Mouse (Mus musculus): ENCODE results near the gene Lpar1.
A peak's percentile ranks its signal among the peaks of the same experiment; 100 is the strongest.

The Lpar1 gene

DNA sequence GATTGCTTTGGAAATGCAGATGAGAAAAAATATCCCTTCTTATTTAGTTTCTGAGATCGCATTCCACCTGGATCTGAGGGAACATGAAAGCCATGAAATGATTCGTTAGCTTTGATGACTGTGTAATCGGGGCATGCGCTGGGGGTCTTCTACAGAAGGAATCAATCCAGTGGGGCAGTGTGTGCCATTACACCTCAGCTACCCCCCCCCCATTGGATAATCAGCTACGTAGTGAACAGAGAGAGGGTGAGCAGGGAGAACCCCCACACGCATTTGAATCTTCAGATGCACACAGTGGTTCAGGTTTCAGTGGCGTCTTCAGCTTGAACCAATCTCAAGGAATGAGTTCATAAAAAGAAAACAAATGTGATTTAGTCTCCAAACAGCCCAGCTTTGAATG is 115.0 kb downstream of the Lpar1 start:
- DNase-seq: no peak

DNA sequence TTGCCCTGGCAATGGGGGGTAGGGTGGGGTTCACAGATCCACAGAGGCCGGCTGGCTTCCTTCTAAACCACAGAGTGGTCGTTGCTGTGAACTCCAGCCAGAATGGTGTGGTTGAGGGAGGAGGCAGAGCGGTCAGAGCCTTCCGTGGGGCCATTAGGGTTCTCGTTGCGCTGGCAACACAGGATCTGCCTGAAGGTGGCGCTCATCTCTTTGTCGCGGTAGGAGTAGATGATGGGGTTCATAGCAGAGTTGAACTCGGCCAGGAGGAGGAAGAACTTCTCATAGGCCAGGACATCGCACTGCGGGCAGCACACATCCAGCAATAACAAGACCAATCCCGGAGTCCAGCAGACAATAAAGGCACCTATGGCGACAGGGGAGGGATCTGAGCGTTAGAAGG is 116.4 kb downstream of the Lpar1 start:
- no peak for DNase-seq

DNA sequence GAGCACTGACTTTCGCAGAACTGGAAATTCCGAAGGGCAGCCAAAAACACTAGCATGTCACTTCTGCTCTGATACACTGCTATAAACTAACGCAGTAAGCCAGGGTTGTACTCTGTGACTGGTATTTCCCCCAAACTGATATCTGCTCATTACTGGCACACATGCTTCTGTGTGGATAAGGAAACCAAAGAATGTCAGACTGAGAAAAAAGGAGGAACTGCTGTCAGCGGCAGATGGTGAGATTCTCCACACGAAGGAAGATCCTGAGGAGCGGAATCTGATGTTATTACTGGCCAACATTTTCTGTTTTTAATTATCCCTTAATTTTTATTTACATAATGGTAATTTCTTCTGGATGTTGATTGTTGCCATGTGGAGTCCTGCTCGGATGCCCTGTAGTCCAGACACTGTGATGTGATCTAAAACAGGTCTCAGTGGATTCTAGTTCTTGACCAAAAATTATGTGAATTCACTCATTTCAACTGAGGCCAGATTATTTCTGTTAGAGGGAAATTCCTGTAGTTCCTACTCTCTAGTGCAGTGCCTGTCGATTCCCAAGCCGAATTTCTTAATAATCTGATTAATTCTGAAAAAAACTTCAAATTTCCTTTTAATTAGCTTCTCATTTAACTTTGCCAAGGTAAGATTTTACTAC is 130.3 kb downstream of the Lpar1 start:
- DNase-seq: no peak

DNA sequence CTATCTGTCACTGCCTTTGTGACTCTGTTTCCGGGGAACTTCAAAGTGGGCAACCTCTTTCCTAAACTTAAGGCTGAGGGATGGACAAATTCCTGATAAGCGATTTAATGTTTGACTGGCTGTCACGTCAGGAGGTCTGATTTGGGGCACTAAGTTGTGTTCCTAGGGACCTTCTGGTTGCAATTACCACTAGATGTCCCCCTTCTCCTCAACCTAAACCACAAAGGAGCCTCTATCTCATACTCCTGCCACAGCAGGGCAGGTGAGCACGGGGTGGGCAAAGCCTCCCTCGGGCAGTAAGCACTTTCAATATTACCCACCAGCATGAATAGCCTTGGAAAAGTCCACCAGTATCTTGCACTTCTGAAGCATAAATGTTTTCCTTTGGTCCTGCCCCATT is 134.5 kb downstream of the Lpar1 start:
- no peak for DNase-seq

DNA sequence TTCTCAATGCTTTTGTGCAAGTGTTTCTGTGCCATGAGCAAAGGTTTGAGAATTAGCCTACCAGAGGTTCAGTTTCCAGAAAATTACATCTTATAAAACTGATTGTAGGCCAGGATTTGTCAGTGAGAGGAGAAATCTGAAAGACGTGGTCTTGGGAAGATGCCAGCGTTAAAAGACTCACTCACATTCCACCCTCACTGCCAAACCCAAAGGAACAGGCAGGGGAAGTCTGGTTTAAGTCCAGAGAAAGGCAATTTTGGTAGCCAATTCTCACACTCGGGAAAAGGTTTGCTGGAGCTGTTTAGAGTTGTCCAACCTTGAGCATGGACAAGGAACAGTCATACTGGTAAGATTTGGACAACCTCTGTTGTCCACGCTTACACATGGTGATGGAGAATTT is 136.4 kb downstream of the Lpar1 start:
- DNase-seq: peak; percentile 33

DNA sequence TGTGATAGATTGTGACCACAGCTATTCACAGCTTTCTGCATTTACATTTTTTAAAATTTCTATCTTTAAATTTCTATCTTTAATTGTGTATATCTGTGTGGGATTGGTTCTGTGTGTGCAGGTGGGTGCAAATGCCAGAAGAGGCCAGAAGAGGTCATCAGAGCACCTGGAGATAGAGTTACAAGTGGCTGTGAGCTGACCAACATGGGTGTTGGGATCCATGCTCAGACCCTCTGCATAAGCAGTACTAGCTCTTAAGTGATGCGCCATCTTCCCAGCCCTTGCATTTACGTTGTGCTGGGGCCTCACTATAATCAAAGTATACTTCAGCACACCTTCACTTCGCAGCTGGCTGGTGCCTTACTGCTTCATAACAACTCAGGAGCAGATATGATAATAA is 138.2 kb downstream of the Lpar1 start:
- no peak for DNase-seq

DNA sequence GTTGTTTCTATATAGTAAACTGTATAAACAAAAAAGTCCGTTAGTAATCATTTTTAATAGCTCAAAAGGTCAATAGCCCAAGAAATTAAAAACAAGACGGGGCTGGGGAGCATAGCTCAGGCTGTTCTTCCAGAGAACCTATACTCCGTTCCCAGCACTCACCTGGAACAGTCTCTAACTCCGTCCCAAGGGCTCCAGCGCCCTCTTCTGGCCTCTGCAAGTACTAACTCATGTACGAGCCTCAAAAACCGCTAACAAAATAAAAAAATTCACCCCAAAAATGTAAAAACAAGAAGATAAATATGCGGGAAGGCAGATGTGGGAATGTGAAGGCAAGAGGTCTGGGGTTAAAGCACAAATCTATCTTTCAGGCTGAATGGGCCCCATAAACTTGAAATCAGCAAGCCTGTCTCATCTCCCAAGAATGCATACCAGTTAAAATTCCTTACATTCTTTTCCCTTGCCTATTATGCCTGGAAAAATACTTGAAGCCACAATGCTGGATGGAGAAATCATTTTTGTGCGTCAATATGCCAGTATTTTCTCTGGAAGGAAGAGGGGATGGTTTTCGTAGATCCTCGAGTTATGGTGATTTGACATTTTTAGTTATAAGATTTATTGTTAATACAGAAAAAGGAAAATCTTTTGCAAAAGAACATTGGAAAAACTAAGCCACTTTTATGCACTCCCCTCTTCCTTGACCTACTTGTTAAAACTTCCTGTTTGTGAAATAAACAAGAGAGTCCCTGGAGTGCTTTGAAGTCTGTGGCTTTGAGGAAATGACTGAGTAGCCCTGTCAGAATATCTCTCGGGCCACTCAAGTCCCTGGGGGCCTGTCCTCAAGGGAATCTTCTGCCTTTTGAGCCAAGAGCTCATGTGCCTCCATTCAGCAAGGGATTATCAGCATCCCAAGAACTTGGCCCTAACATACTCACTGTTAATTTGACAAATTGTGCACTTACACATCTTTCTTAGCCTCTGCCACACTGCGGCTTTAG is 140.2 kb downstream of the Lpar1 start:
- DNase-seq: peak; percentile 42

DNA sequence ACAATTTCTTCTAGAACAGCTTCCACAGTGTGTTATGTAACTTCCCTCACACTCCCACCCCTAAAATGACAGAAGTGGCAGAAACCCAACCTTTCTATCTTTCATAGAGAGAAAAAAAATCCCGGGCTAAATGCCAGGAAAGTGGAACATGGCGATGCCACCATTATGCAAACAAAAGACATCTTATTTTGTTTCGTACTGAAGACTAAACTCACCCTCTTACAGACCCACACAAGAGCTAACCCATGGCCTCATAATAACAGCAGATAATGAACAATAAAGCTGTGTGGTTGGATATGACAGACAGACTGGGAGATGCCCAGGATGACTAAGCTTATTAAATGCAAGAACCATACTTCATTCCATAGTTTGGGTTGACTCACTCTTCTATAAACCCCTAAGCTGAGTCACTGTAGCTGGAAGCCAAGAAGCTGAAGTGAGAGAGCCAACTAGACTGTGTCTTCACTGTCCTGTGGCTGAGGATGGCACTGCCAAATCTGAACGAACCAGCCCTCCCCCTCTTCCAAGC is 151.7 kb downstream of the Lpar1 start:
- no peak for DNase-seq

DNA sequence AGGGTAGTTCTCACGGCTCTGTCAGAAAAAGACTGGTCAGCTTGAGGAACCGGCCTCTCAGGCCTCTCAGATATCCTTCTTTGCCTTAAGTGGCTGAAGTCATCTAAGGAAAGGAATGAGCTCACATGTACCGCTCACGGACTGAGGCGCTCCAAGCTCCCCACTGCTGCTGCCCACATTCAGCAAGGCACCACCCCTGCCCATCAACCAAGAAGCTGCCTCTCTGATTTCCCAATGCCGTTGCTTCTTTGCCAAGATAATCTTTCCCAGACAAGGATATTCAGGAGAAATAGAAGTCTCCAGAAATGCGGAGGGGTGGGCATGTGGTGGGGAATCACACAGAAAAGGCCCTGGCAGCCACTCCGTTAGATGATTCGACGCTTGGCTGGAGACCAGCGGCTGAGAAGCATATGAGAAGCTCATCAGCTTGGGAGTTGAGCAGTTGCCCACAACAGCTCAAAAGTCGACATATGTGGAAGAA is 152.8 kb downstream of the Lpar1 start:
- peak; percentile 56 for DNase-seq
